Mouse (Mus musculus) kidney, embryonic 14.5 days (tissue): ENCODE data around the gene Pdzd9. TPM values are rescaled to one million over a fixed set of nuclear protein-coding genes. Genes with fewer than 3 reads are reported as not detected.
"Not testable (repeated sequence)": the region's sequence is repeated elsewhere in the genome, so short reads cannot be mapped to it uniquely, and the experiment has no call there.

ENCODE experiments used
- ATAC-seq: fragments of 200-750 bp; cut with Nextera tagmentation; 2 replicates; pipeline ENCODE4 v1.8.0; 2017; ENCODE audit warnings: moderate number of reproducible peaks, mild to moderate bottlenecking, moderate TSS enrichment, moderate library complexity; ENCODE audit not compliant: low FRiP score, low TSS enrichment
- H3K27ac ChIP-seq: fragments of 300-500 bp; sonication (generic); 2 replicates; pipeline ENCODE4 v1.5.1; 2014; ENCODE audit warnings: low read depth, mild to moderate bottlenecking, low read length, moderate library complexity, mixed read lengths
- H3K27me3 ChIP-seq: fragments of 300-500 bp; sonication (generic); 2 replicates; pipeline ENCODE4 v1.6.1; 2014; ENCODE audit warnings: mild to moderate bottlenecking, low read length; ENCODE audit not compliant: control insufficient read depth, insufficient read depth
- H3K36me3 ChIP-seq: fragments of 300-500 bp; sonication (generic); 2 replicates; pipeline ENCODE4 v1.6.1; 2014; ENCODE audit warnings: low read length, mixed read lengths; ENCODE audit not compliant: control insufficient read depth, insufficient read depth
- H3K4me1 ChIP-seq: fragments of 300-500 bp; sonication (generic); 2 replicates; pipeline ENCODE4 v1.6.1; 2014; ENCODE audit warnings: low read length, mixed read lengths; ENCODE audit not compliant: control insufficient read depth, insufficient read depth
- H3K4me2 ChIP-seq: fragments of 300-500 bp; sonication (generic); replicated peaks from 2 replicates; pipeline ENCODE4 v1.6.1; 2014; ENCODE audit warnings: low read depth, mild to moderate bottlenecking, low read length
- H3K4me3 ChIP-seq: fragments of 300-500 bp; sonication (generic); 2 replicates; pipeline ENCODE4 v1.5.1; 2014; ENCODE audit warnings: mild to moderate bottlenecking, low read length
- H3K9ac ChIP-seq: fragments of 300-500 bp; sonication (generic); 2 replicates; pipeline ENCODE4 v1.6.1; 2014; ENCODE audit warnings: low read depth, mild to moderate bottlenecking, low read length, moderate library complexity
- H3K9me3 ChIP-seq: fragments of 300-500 bp; sonication (generic); 2 replicates; pipeline ENCODE4 v1.6.1; 2016; ENCODE audit warnings: low read length; ENCODE audit not compliant: control insufficient read depth
- WGBS: fragments of 180-500 bp; shearing (Covaris S2); extraction: QIAGEN DNeasy Blood & Tissue Kit; methylation state at CpG from one replicate; pipeline ENCODE4 v1.1.7; 2014; 5-methylcytosine and 5-hydroxymethylcytosine counted together
- polyA plus RNA-seq: library from polyadenylated mRNA; unstranded; fragments of >200 nt; fragmentation: Nextera tagmentation; extraction: Ambion mirVana; gene quantifications from 2 replicates; pipeline ENCODE4 v1.2.1, GENCODE M21; 2014

Gene Pdzd9
- polyA plus RNA-seq: 0.16 and 0.46 TPM in 2 replicates

GRCm38 (mm10) chr7:120670153-120670875 lies at the start of gene Pdzd9:
Gene Pdzd9, minus strand, starts transcription at chr7:120670343.
- no peaks in the 10 kb centered on the region for H3K4me1 ChIP-seq
- no peaks in the 10 kb centered on the region for H3K36me3 ChIP-seq
- H3K27me3 ChIP-seq: no peaks in the 10 kb centered on the region
- no peaks in the 10 kb centered on the region for H3K9me3 ChIP-seq
- no peak within 1 kb of the TSS for H3K27ac ChIP-seq
- H3K9ac ChIP-seq: no peak within 1 kb of the TSS
- H3K4me2 ChIP-seq: no peak within 1 kb of the TSS
- no peak within 1 kb of the TSS for H3K4me3 ChIP-seq
- ATAC-seq: peak; percentile 82
- 22% methylated on average over 14 of the region's 14 CpGs for WGBS

DNA sequence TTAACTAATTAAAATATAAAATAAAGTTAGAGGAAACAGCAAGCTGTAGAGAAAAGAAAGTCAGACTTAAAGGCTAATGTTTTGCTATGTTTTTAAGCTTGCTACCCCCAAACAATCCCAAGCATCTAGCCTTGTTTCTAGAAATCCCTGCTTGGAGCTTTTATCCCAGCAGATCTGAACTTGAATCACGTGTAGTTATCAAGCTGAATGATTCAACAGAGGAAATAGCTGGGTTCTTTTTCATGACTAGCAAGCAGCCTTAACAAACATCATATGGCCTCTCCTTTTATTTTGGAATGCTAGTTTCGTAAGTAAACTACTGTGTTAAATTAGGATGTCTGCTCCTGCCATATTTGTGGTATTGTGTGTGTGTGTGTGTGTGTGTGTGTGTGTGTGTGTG lies 47.1 kb upstream of the Pdzd9 start:
- no peak overlapping the region for H3K27ac ChIP-seq
- no peak overlapping the region for H3K4me3 ChIP-seq
- no peaks in the 10 kb centered on the region for H3K27me3 ChIP-seq
- no peak overlapping the region for H3K4me2 ChIP-seq
- ATAC-seq: no peak
- H3K36me3 ChIP-seq: no peaks in the 10 kb centered on the region
- H3K9ac ChIP-seq: no peak overlapping the region
- WGBS: 73% methylated on average over 2 of the region's 2 CpGs
- no peaks in the 10 kb centered on the region for H3K9me3 ChIP-seq
- no peaks in the 10 kb centered on the region for H3K4me1 ChIP-seq

DNA sequence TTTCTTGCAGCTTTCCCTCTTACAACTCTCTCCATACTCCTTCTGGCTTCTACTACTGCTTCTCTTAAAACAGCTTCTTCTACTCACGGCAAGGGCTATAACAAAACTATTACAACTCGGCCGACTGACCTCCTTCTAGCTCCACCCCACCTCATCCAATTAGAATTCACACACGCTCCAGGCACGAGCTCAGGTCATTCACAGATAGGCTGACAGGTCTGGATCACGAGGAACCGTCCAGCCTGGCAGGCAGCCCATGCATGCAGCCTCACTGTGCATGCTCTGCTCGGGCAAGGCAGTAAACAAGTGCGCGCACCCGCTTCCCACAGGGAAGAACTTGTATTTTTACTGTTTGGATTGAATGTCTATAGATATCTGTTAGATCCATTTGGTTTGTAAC lies 43.8 kb upstream of the Pdzd9 start:
- not testable (repeated sequence) for H3K27me3 ChIP-seq, H3K4me1 ChIP-seq, H3K9me3 ChIP-seq, H3K4me3 ChIP-seq, H3K36me3 ChIP-seq, H3K27ac ChIP-seq, H3K4me2 ChIP-seq, H3K9ac ChIP-seq, ATAC-seq
- WGBS: 88% methylated on average over 11 of the region's 11 CpGs

- H3K27ac ChIP-seq: no peak overlapping the region
- H3K4me2 ChIP-seq: no peak overlapping the region
- H3K4me1 ChIP-seq: no peaks in the 10 kb centered on the region
- H3K4me3 ChIP-seq: no peak overlapping the region
- ATAC-seq: no peak
- no peaks in the 10 kb centered on the region for H3K27me3 ChIP-seq
- H3K9me3 ChIP-seq: no peaks in the 10 kb centered on the region
- no peaks in the 10 kb centered on the region for H3K36me3 ChIP-seq
- no peak overlapping the region for H3K9ac ChIP-seq
- WGBS: 97% methylated on average over 2 of the region's 2 CpGs
Measured at GRCm38 (mm10) chr7:120713225-120713624, 43.1 kb upstream of the Pdzd9 start.

DNA sequence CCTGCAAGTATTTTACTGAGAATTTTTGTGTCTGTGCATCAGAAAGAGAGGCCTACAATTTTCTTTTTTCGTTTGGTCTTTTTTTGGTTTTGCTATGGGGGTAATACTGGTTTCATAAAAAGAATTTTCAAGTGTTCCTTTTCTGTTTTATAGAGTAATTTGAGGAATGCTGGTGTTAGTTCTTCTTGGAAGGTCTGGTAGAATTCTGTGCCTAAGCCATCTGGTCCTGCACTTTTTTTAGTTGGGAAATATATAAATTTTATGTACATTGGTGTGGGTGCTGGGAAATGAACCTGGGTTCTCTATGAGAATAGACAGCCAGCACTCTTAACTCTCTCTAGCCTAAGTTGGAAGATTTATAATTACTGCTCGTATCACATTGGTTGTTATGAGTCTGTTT lies 41.9 kb upstream of the Pdzd9 start:
- no peaks in the 10 kb centered on the region for H3K4me1 ChIP-seq
- no peaks in the 10 kb centered on the region for H3K36me3 ChIP-seq
- 93% methylated on average over 2 of the region's 2 CpGs for WGBS
- no peaks in the 10 kb centered on the region for H3K9me3 ChIP-seq
- no peak overlapping the region for H3K9ac ChIP-seq
- H3K27me3 ChIP-seq: no peaks in the 10 kb centered on the region
- ATAC-seq: no peak
- no peak overlapping the region for H3K4me2 ChIP-seq
- no peak overlapping the region for H3K4me3 ChIP-seq
- no peak overlapping the region for H3K27ac ChIP-seq

DNA sequence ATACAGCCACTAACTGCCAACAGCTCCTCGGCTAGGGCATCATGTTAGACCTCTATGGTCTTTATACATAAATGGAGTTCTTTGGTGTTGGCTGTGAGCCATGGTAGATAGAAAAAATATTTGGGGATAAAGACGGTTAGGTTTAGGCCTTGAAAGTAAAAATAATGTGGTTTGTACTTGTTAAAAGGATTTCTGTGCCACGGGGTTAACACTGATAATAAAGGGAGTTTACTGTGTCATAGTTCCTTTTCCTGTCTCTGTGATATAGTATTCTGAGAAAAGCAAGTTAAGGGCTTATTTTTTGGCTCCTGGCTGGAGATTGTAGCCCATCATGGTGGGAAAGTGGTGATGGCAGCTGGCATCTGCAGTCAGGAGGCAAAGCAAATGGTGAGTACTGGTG lies 33.7 kb upstream of the Pdzd9 start:
- Histone ChIP-seq H3K4me3 (no peak overlapping the region), H3K4me1 (no peaks in the 10 kb centered on the region), H3K27me3 (no peaks in the 10 kb centered on the region), H3K27ac (no peak overlapping the region), H3K9me3 (no peaks in the 10 kb centered on the region), H3K36me3 (no peaks in the 10 kb centered on the region), H3K9ac (no peak overlapping the region), H3K4me2 (no peak overlapping the region)
- 75% methylated on average over 3 of the region's 3 CpGs for WGBS
- no peak for ATAC-seq

DNA sequence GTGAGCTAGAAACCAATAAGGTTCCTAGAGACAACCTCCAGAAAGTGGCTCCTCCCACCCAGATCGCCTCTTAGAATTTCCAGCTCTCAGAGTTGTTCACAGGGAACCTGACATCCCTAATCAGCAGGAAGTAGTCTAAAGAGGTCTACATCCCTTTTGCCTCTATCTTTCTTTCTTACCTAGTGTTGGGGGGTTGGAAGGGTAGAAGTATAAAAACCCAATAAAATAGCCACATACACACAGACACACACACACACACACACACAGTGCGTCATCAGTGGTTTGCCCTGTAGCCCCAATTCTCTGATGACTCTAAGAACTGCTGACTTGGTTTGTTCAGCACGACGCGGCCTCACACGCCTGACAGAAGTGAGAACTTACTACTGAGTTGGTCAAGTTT lies 29.4 kb upstream of the Pdzd9 start:
- Histone ChIP-seq H3K4me1 (no peaks in the 10 kb centered on the region), H3K4me3 (no peak overlapping the region), H3K9ac (no peak overlapping the region), H3K27me3 (no peaks in the 10 kb centered on the region), H3K27ac (no peak overlapping the region), H3K36me3 (no peaks in the 10 kb centered on the region), H3K4me2 (no peak overlapping the region), H3K9me3 (no peaks in the 10 kb centered on the region)
- ATAC-seq: no peak
- whole genome bisulfite sequencing: 76% methylated on average over 6 of the region's 6 CpGs

DNA sequence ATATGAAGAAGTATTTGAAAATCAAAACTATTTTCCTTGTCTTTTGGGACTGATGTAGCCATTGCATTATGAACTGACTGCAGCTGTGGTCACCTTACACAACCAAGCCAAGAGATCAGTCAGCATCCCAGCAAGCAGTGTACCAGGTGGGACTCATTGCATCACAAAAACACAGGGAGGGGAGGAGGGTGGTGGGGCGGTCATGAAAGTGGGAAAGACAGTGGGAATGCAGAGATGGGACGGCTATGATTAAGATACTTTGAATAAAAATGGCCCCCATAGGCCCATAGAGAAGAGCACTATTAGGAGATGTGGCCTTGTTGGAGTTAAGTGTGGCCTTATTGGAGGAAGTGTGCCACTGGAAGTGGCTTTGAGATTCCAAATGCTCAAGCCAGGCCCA lies 26.2 kb upstream of the Pdzd9 start:
- Histone ChIP-seq H3K27ac (no peak overlapping the region), H3K36me3 (peaks cover 3% of the 10 kb centered on the region; the same call in 1 of the 2 replicates), H3K4me3 (no peak overlapping the region), H3K9me3 (no peaks in the 10 kb centered on the region), H3K27me3 (no peaks in the 10 kb centered on the region), H3K4me1 (no peaks in the 10 kb centered on the region), H3K9ac (no peak overlapping the region), H3K4me2 (no peak overlapping the region)
- WGBS: 83% methylated on average over 2 of the region's 2 CpGs
- ATAC-seq: no peak

DNA sequence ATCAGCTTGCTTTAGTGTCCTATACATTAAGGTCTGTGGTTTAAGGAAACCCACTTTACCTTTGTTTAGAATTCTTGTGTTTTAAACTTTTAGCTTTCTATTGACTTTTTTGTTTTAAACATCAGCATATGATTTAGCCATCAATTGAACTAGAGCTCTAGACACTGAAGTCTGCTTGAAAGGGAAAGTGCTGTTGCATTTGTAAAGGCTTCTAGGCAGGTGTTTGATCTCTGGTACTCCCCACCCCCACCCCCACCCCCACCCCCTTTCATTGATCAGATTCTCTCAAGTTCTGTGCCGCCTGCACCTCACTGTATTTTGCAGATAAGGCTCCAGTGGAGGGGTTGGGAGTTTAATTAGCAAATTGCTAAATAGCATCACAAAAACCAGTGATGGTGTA lies 25.5 kb upstream of the Pdzd9 start:
- H3K27ac ChIP-seq: no peak overlapping the region
- no peaks in the 10 kb centered on the region for H3K27me3 ChIP-seq
- H3K4me1 ChIP-seq: no peaks in the 10 kb centered on the region
- no peak overlapping the region for H3K9ac ChIP-seq
- no peak overlapping the region for H3K4me3 ChIP-seq
- H3K36me3 ChIP-seq: peaks cover 3% of the 10 kb centered on the region; the same call in 1 of the 2 replicates
- H3K4me2 ChIP-seq: no peak overlapping the region
- WGBS: 95% methylated on average over 1 of the region's 1 CpGs
- H3K9me3 ChIP-seq: no peaks in the 10 kb centered on the region
- no peak for ATAC-seq
